Comparison of ENCODE assay signal across 8 mouse cellular contexts in genomic region chr5:139149681-139150602, GRCm38 (mm10). TPM values are rescaled to one million over a fixed set of nuclear protein-coding genes. Genes with fewer than 3 reads are reported as not detected.
DNase-seq lines count a peak whose midpoint lies in the region; ATAC-seq and TF ChIP-seq lines count a peak whose summit lies in the region.

Gene Prkar1b (minus strand): TSS chr5:139150001.
Gene Dnaaf5 (plus strand): TSS chr5:139150223.

- peaks cover 66% of the 10 kb centered on the region for H3K36me3 ChIP-seq in megakaryocyte, embryonic 14.5 days (replicated peaks; ENCODE audit: low read length)

- 0 out of 2 replicates have a peak within 1 kb of the TSS, but pooled peaks have one; percentile 11 for H3K27ac ChIP-seq in cortical plate, adult 2 months (ENCODE audit: insufficient read depth, low read length)

- no peak for TF ChIP-seq CTCF in cortical plate, adult 2 months (IDR thresholded peaks at IDR 0.05; ENCODE audit: extremely low read depth, insufficient read depth, low read length)

- peaks cover 10% of the 10 kb centered on the region for H3K9me3 ChIP-seq in megakaryocyte, embryonic 14.5 days

- ATAC-seq in activated CD4-positive, CD25-positive, alpha-beta regulatory T cell, adult 4 months, result peak; percentile 95

- H3K4me3 ChIP-seq in cortical plate, adult 2 months (ENCODE audit: insufficient read depth, low read length), result peak within 1 kb of the TSS; percentile 44
- H3K4me3 ChIP-seq in megakaryocyte, embryonic 14.5 days (replicated peaks), result peak within 1 kb of the TSS; percentile 97

- peaks cover 8% of the 10 kb centered on the region for H3K4me1 ChIP-seq in cortical plate, adult 2 months (ENCODE audit: control insufficient read depth, insufficient read depth, low read length)
- peaks cover 85% of the 10 kb centered on the region for H3K4me1 ChIP-seq in megakaryocyte, embryonic 14.5 days

- no peaks in the 10 kb centered on the region for H3K27me3 ChIP-seq in megakaryocyte, embryonic 14.5 days (replicated peaks)

- DNase-seq in gastrocnemius, adult 8-10 months (ENCODE audit: low spot score in 2 of 2), result peak; percentile 94 to 95
- peak; percentile 82 for DNase-seq in hindlimb bud, embryonic 11.5 days (ENCODE audit: extremely low spot score, low read depth, low spot score)
- peak; percentile 83 to 96 for DNase-seq in left cerebral cortex, adult 8-10 months (ENCODE audit: low spot score in 2 of 2)
- peak; percentile 98 to 99 for DNase-seq in right cerebral cortex, postnatal 10 days (ENCODE audit: low spot score in 2 of 2)
- peak; percentile 93 for DNase-seq in urinary bladder, postnatal 25 days (ENCODE audit: low spot score)

- TF ChIP-seq POLR2A in cortical plate, adult 2 months (IDR thresholded peaks at IDR 0.05; ENCODE audit: extremely low read depth, insufficient read depth, low read length), result no peak

RNA-seq across cellular contexts. Expression of gene Prkar1b, which starts in this region (rescaled TPM):
- polyA plus RNA-seq in activated CD4-positive, CD25-positive, alpha-beta regulatory T cell, adult 4 months (2017; shearing (Covaris generic)), result 1 to 10 TPM; 2.6 to 5.4 TPM
- polyA plus RNA-seq in cortical plate, adult 2 months (2012; rRNA removed), result 862 and 899 TPM in 2 replicates
- total RNA-seq in gastrocnemius, adult 8-10 months (2022), result 1 to 10 TPM in 1 of 4 experiments, under 1 TPM in 3; 0.70 to 1.5 (median 0.75) TPM
- 100 to 1,000 TPM; 670 to 720 (median 701) TPM for total RNA-seq in left cerebral cortex, adult 8-10 months (2022)
- polyA plus RNA-seq in megakaryocyte, embryonic 14.5 days (2012; ENCODE audit: insufficient read depth, low replicate concordance), result 1.4 TPM in 1 of 2 replicates, not detected in the other

RNA-seq across cellular contexts. Expression of gene Dnaaf5, which starts in this region (rescaled TPM):
- 10 to 100 TPM in 1 of 2 experiments, 1 to 10 TPM in 1; 9.3 to 14.7 TPM for polyA plus RNA-seq in activated CD4-positive, CD25-positive, alpha-beta regulatory T cell, adult 4 months (2017; shearing (Covaris generic))
- polyA plus RNA-seq in cortical plate, adult 2 months (2012; rRNA removed), result 5.8 and 6.7 TPM in 2 replicates
- 10 to 100 TPM; 16.6 to 20.3 (median 17.4) TPM for total RNA-seq in gastrocnemius, adult 8-10 months (2022)
- 1 to 10 TPM; 6.0 to 8.9 (median 6.9) TPM for total RNA-seq in left cerebral cortex, adult 8-10 months (2022)
- polyA plus RNA-seq in megakaryocyte, embryonic 14.5 days (2012; ENCODE audit: insufficient read depth, low replicate concordance), result 196 and 533 TPM in 2 replicates

Comparison
In these comparisons a context has a peak if more than half of its experiments do, and no peak if none do; other contexts are left out.
1. Peak in every context shown above with its lines: DNase-seq, ATAC-seq, H3K4me3 ChIP-seq and H3K27ac ChIP-seq.
2. RNA of gene Prkar1b (total RNA-seq): 670 to 720 TPM in left cerebral cortex, adult 8-10 months; 0.70 to 1.5 TPM in gastrocnemius, adult 8-10 months; every median in the first group is over 100 times any median in the second.
3. RNA of gene Prkar1b (polyA plus RNA-seq): 862 to 899 TPM in cortical plate, adult 2 months; 2.6 to 5.4 TPM in activated CD4-positive, CD25-positive, alpha-beta regulatory T cell, adult 4 months and 1.4 TPM in megakaryocyte, embryonic 14.5 days; every median in the first group is over 100 times any median in the second.
4. RNA of gene Dnaaf5 (polyA plus RNA-seq): 196 to 533 TPM in megakaryocyte, embryonic 14.5 days; 9.3 to 14.7 TPM in activated CD4-positive, CD25-positive, alpha-beta regulatory T cell, adult 4 months and 5.8 to 6.7 TPM in cortical plate, adult 2 months; every median in the first group is over 10 times any median in the second.